In the genomic region with DNA sequence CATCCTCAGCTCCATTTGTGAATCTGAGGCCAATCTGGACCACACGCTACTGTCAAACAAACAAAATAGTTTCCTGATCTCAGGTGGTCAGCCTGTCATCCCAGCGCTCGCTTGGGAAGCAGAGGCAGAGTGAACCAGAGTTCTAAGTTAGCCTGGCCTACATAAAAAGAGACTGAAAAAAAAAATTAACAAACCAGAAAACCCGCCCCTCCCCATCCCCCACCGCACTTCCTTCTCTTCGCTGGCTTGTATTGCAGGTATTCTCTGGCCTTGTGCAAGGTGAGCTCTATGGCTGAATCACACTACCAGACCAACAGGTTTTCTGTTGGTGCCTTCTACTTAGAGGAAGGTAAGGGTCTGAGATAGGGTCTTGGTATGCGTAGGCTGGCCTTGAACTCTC, we compare ENCODE assay signal across 32 mouse cellular contexts. TPM values are rescaled to one million over a fixed set of nuclear protein-coding genes. Genes with fewer than 3 reads are reported as not detected.
A peak's percentile ranks its signal among the peaks of the same experiment; 100 is the strongest.
DNase-seq lines count a peak whose midpoint lies in the region; ATAC-seq and TF ChIP-seq lines count a peak whose summit lies in the region.
"Had no signal": no experiment of that assay in that cellular context is flagged by ENCODE, and none has a peak within 500 bp of the region (broad histone marks: within the 10 kb centered on the region; RNA-seq: fewer than 3 reads in every experiment).

No protein-coding gene starts in this region.

- DNase-seq in thymus, postnatal 4 days, result peak; percentile 30
- no peak for DNase-seq in thymus, adult 2 months
- DNase-seq in stomach, postnatal 0 days (ENCODE audit: low spot score), result peak; percentile 56
- no peak for DNase-seq in midbrain, embryonic 10.5 days (ENCODE audit: low spot score)
- DNase-seq: adrenal gland, postnatal 36 days; B cell, adult 2 months; cerebellum, adult 11 months; cerebellum, adult 9-11 months; gastrocnemius, postnatal 10 days; heart, postnatal 10 days; kidney, adult 18-20 months; kidney, postnatal 14 days; lung, postnatal 10 days; midbrain, embryonic 14.5 days; right cerebral cortex, postnatal 25 days; spleen, adult 18-20 months had no signal

- 72% methylated on average over 7 of the region's 7 CpGs for WGBS in intestine, embryonic 15.5 days
- WGBS in intestine, postnatal 0 days, result 68% methylated on average over 7 of the region's 7 CpGs
- 36% methylated on average over 7 of the region's 7 CpGs for WGBS in thymus, adult 2 months
- 70% methylated on average over 7 of the region's 7 CpGs for WGBS in embryonic facial prominence, embryonic 15.5 days
- WGBS in stomach, postnatal 0 days, result 69% methylated on average over 7 of the region's 7 CpGs
- 87% methylated on average over 7 of the region's 7 CpGs for WGBS in midbrain, embryonic 10.5 days

- TF ChIP-seq POLR2A in thymus, adult 2 months (IDR thresholded peaks at IDR 0.05; ENCODE audit: control insufficient read depth, extremely low read depth, insufficient read depth, low read length, poor library complexity), result no peak

- H3K9me3 ChIP-seq in intestine, embryonic 15.5 days, result no peaks in the 10 kb centered on the region
- no peaks in the 10 kb centered on the region for H3K9me3 ChIP-seq in intestine, postnatal 0 days (ENCODE audit: control insufficient read depth)
- no peaks in the 10 kb centered on the region for H3K9me3 ChIP-seq in embryonic facial prominence, embryonic 15.5 days (replicated peaks)
- H3K9me3 ChIP-seq in stomach, postnatal 0 days (ENCODE audit: control insufficient read depth, low read length), result no peaks in the 10 kb centered on the region
- H3K9me3 ChIP-seq in midbrain, embryonic 10.5 days (replicated peaks), result no peaks in the 10 kb centered on the region
- H3K9me3 ChIP-seq: forebrain, embryonic 12.5 days; heart, embryonic 12.5 days; hindbrain, embryonic 10.5 days; limb, embryonic 10.5 days; neural tube, embryonic 12.5 days had no signal

- TF ChIP-seq EP300 in stomach, postnatal 0 days (optimal IDR thresholded peaks at IDR 0.05), result no peak

- H3K27ac ChIP-seq in intestine, embryonic 15.5 days, result no peak overlapping the region
- H3K27ac ChIP-seq in intestine, postnatal 0 days (ENCODE audit: low read depth, low read length), result no peak overlapping the region
- no peak overlapping the region for H3K27ac ChIP-seq in thymus, adult 2 months (ENCODE audit: control insufficient read depth, insufficient read depth, low read length)
- H3K27ac ChIP-seq in embryonic facial prominence, embryonic 15.5 days (replicated peaks), result peak overlapping the region; percentile 39; the same call in 1 of the 2 replicates
- no peak overlapping the region; the same call in 1 of the 2 replicates for H3K27ac ChIP-seq in stomach, postnatal 0 days (replicated peaks)
- H3K27ac ChIP-seq in midbrain, embryonic 10.5 days (replicated peaks), result no peak overlapping the region
- H3K27ac ChIP-seq: forebrain, embryonic 12.5 days; layer of hippocampus, adult 2 months; neural tube, embryonic 12.5 days had no signal

- peaks cover 8% of the 10 kb centered on the region; the same call in 1 of the 2 replicates for H3K4me1 ChIP-seq in intestine, embryonic 15.5 days (replicated peaks)
- H3K4me1 ChIP-seq in intestine, postnatal 0 days (replicated peaks; ENCODE audit: control insufficient read depth, insufficient read depth, low read length), result no peaks in the 10 kb centered on the region
- peaks cover 13% of the 10 kb centered on the region for H3K4me1 ChIP-seq in thymus, adult 2 months (replicated peaks; ENCODE audit: control insufficient read depth, insufficient read depth, low read length)
- peaks cover 6% of the 10 kb centered on the region for H3K4me1 ChIP-seq in embryonic facial prominence, embryonic 15.5 days
- H3K4me1 ChIP-seq in stomach, postnatal 0 days (replicated peaks; ENCODE audit: control insufficient read depth, insufficient read depth), result no peaks in the 10 kb centered on the region
- H3K4me1 ChIP-seq in midbrain, embryonic 10.5 days, result peaks cover 22% of the 10 kb centered on the region
- H3K4me1 ChIP-seq: neural tube, embryonic 12.5 days had no signal

- no peak overlapping the region for H3K4me3 ChIP-seq in intestine, embryonic 15.5 days (replicated peaks)
- no peak overlapping the region for H3K4me3 ChIP-seq in intestine, postnatal 0 days (ENCODE audit: low read depth, low read length)
- no peak overlapping the region for H3K4me3 ChIP-seq in thymus, adult 2 months (ENCODE audit: control insufficient read depth, insufficient read depth, low read length)
- H3K4me3 ChIP-seq in embryonic facial prominence, embryonic 15.5 days (replicated peaks), result no peak overlapping the region
- H3K4me3 ChIP-seq in stomach, postnatal 0 days (ENCODE audit: low read depth, low read length), result no peak overlapping the region
- no peak overlapping the region for H3K4me3 ChIP-seq in midbrain, embryonic 10.5 days
- H3K4me3 ChIP-seq: erythroblast, embryonic 14.5 days; forebrain, embryonic 12.5 days; heart, embryonic 12.5 days; hindbrain, embryonic 10.5 days; layer of hippocampus, adult 2 months; limb, embryonic 10.5 days; neural tube, embryonic 12.5 days had no signal

- H3K27me3 ChIP-seq in intestine, embryonic 15.5 days (replicated peaks), result no peaks in the 10 kb centered on the region
- H3K27me3 ChIP-seq in intestine, postnatal 0 days (replicated peaks; ENCODE audit: control insufficient read depth, insufficient read depth, low read length), result no peaks in the 10 kb centered on the region
- H3K27me3 ChIP-seq in thymus, adult 2 months (ENCODE audit: control insufficient read depth, insufficient read depth, low read length), result no peaks in the 10 kb centered on the region
- no peaks in the 10 kb centered on the region for H3K27me3 ChIP-seq in embryonic facial prominence, embryonic 15.5 days
- no peaks in the 10 kb centered on the region for H3K27me3 ChIP-seq in stomach, postnatal 0 days (ENCODE audit: control insufficient read depth, insufficient read depth, low read length)
- no peaks in the 10 kb centered on the region; the same call in 1 of the 2 replicates for H3K27me3 ChIP-seq in midbrain, embryonic 10.5 days (ENCODE audit: low read depth, poor library complexity, severe bottlenecking)
- H3K27me3 ChIP-seq: forebrain, embryonic 12.5 days; heart, embryonic 12.5 days; neural tube, embryonic 12.5 days had no signal

- no peak overlapping the region for H3K9ac ChIP-seq in intestine, embryonic 15.5 days
- no peak overlapping the region for H3K9ac ChIP-seq in intestine, postnatal 0 days (ENCODE audit: low read depth, low read length)
- no peak overlapping the region for H3K9ac ChIP-seq in embryonic facial prominence, embryonic 15.5 days
- no peak overlapping the region for H3K9ac ChIP-seq in stomach, postnatal 0 days (ENCODE audit: low read length)
- H3K9ac ChIP-seq: forebrain, embryonic 12.5 days; heart, embryonic 12.5 days; neural tube, embryonic 12.5 days had no signal

- ATAC-seq in intestine, embryonic 15.5 days, result 0 out of 2 replicates have a peak, but pooled peaks have one; percentile 26
- no peak for ATAC-seq in intestine, postnatal 0 days
- ATAC-seq in embryonic facial prominence, embryonic 15.5 days (ENCODE audit: insufficient number of reproducible peaks, low FRiP score, low TSS enrichment, low read depth), result no peak
- no peak; the same call in 1 of the 2 replicates for ATAC-seq in stomach, postnatal 0 days (ENCODE audit: low FRiP score, low TSS enrichment)
- ATAC-seq in inflammation-experienced regulatory T-cells, adult 6 months, result no peak
- ATAC-seq: hindbrain, embryonic 16.5 days had no signal

- TF ChIP-seq CTCF in intestine, postnatal 0 days (IDR thresholded peaks at IDR 0.05; ENCODE audit: low read depth), result no peak
- no peak for TF ChIP-seq CTCF in thymus, adult 2 months (IDR thresholded peaks at IDR 0.05; ENCODE audit: borderline replicate concordance, control insufficient read depth, extremely low read depth, insufficient read depth, low read length, poor library complexity)
- no peak for TF ChIP-seq CTCF in stomach, postnatal 0 days (IDR thresholded peaks at IDR 0.05; ENCODE audit: low read depth)

- H3K4me2 ChIP-seq in intestine, embryonic 15.5 days (replicated peaks), result no peak overlapping the region
- H3K4me2 ChIP-seq in intestine, postnatal 0 days (replicated peaks; ENCODE audit: low read depth), result no peak overlapping the region
- no peak overlapping the region for H3K4me2 ChIP-seq in embryonic facial prominence, embryonic 15.5 days (replicated peaks)
- no peak overlapping the region for H3K4me2 ChIP-seq in stomach, postnatal 0 days (replicated peaks; ENCODE audit: low read depth)
- H3K4me2 ChIP-seq: forebrain, embryonic 12.5 days; neural tube, embryonic 12.5 days had no signal

- H3K36me3 ChIP-seq in intestine, embryonic 15.5 days, result peaks cover 23% of the 10 kb centered on the region
- peaks cover 36% of the 10 kb centered on the region for H3K36me3 ChIP-seq in intestine, postnatal 0 days (ENCODE audit: control insufficient read depth, insufficient read depth)
- peaks cover 8% of the 10 kb centered on the region for H3K36me3 ChIP-seq in thymus, adult 2 months (ENCODE audit: control insufficient read depth, insufficient read depth, low read length)
- H3K36me3 ChIP-seq in embryonic facial prominence, embryonic 15.5 days, result peaks cover 30% of the 10 kb centered on the region
- peaks cover 16% of the 10 kb centered on the region for H3K36me3 ChIP-seq in stomach, postnatal 0 days (ENCODE audit: control insufficient read depth, insufficient read depth, low read length)
- peaks cover 37% of the 10 kb centered on the region for H3K36me3 ChIP-seq in midbrain, embryonic 10.5 days

RNA-seq across cellular contexts. Expression of gene Cenps, which starts 10.1 kb away (rescaled TPM):
- polyA plus RNA-seq in intestine, embryonic 15.5 days (2015; fragmentation: Nextera tagmentation; extraction: Ambion mirVana), result 21.0 and 23.8 TPM in 2 replicates
- 10.6 and 12.1 TPM in 2 replicates for polyA plus RNA-seq in intestine, postnatal 0 days (2015; fragmentation: Nextera tagmentation; extraction: Ambion mirVana)
- polyA plus RNA-seq in thymus, adult 2 months (2012; rRNA removed), result 14.0 and 17.6 TPM in 2 replicates
- polyA plus RNA-seq in embryonic facial prominence, embryonic 15.5 days (2015; fragmentation: Nextera tagmentation; extraction: Ambion mirVana), result 26.5 and 28.5 TPM in 2 replicates
- polyA plus RNA-seq in stomach, postnatal 0 days (2015; fragmentation: Nextera tagmentation; extraction: Ambion mirVana), result 10.6 and 11.5 TPM in 2 replicates
- 10 to 100 TPM in 1 of 3 experiments, 1 to 10 TPM in 2; 3.7 to 34.5 (median 6.7) TPM for polyA plus RNA-seq in inflammation-experienced regulatory T-cells, adult 6 months (2017; shearing (Covaris generic))
- polyA plus RNA-seq in midbrain, embryonic 10.5 days (2016; fragmentation: Nextera tagmentation; extraction: Ambion mirVana), result 59.4 and 72.8 TPM in 2 replicates

RNA-seq across cellular contexts. Expression of gene Pgd, which starts 19.0 kb away (rescaled TPM):
- 195 and 210 TPM in 2 replicates for polyA plus RNA-seq in intestine, embryonic 15.5 days (2015; fragmentation: Nextera tagmentation; extraction: Ambion mirVana)
- 109 and 113 TPM in 2 replicates for polyA plus RNA-seq in intestine, postnatal 0 days (2015; fragmentation: Nextera tagmentation; extraction: Ambion mirVana)
- polyA plus RNA-seq in thymus, adult 2 months (2012; rRNA removed), result 98.7 and 107 TPM in 2 replicates
- polyA plus RNA-seq in embryonic facial prominence, embryonic 15.5 days (2015; fragmentation: Nextera tagmentation; extraction: Ambion mirVana), result 104 and 106 TPM in 2 replicates
- 266 and 290 TPM in 2 replicates for polyA plus RNA-seq in stomach, postnatal 0 days (2015; fragmentation: Nextera tagmentation; extraction: Ambion mirVana)
- polyA plus RNA-seq in inflammation-experienced regulatory T-cells, adult 6 months (2017; shearing (Covaris generic)), result 10 to 100 TPM; 37.7 to 56.0 (median 53.5) TPM
- 168 TPM in 2 replicates for polyA plus RNA-seq in midbrain, embryonic 10.5 days (2016; fragmentation: Nextera tagmentation; extraction: Ambion mirVana)

RNA-seq across cellular contexts. Expression of gene Cort, which starts 21.0 kb away (rescaled TPM):
- polyA plus RNA-seq in intestine, embryonic 15.5 days (2015; fragmentation: Nextera tagmentation; extraction: Ambion mirVana), result not detected in 2 replicates
- not detected in 2 replicates for polyA plus RNA-seq in intestine, postnatal 0 days (2015; fragmentation: Nextera tagmentation; extraction: Ambion mirVana)
- polyA plus RNA-seq in thymus, adult 2 months (2012; rRNA removed), result 0.22 and 0.67 TPM in 2 replicates
- 0.35 TPM in 1 of 2 replicates, not detected in the other for polyA plus RNA-seq in embryonic facial prominence, embryonic 15.5 days (2015; fragmentation: Nextera tagmentation; extraction: Ambion mirVana)
- polyA plus RNA-seq in stomach, postnatal 0 days (2015; fragmentation: Nextera tagmentation; extraction: Ambion mirVana), result not detected in 2 replicates
- under 1 TPM in 1 of 3 experiments, not detected in 2; 0.73 TPM for polyA plus RNA-seq in inflammation-experienced regulatory T-cells, adult 6 months (2017; shearing (Covaris generic))
- polyA plus RNA-seq in midbrain, embryonic 10.5 days (2016; fragmentation: Nextera tagmentation; extraction: Ambion mirVana), result 0.19 and 0.42 TPM in 2 replicates
- polyA plus RNA-seq: embryonic facial prominence, embryonic 11.5 days; heart, embryonic 12.5 days; liver, adult 2 months; liver, embryonic 16.5 days; midbrain, embryonic 14.5 days; thymus, postnatal 0 days had no signal

RNA-seq across cellular contexts. Expression of gene Dffa, which starts 43.6 kb away (rescaled TPM):
- 44.9 and 48.3 TPM in 2 replicates for polyA plus RNA-seq in intestine, embryonic 15.5 days (2015; fragmentation: Nextera tagmentation; extraction: Ambion mirVana)
- 26.9 and 28.2 TPM in 2 replicates for polyA plus RNA-seq in intestine, postnatal 0 days (2015; fragmentation: Nextera tagmentation; extraction: Ambion mirVana)
- polyA plus RNA-seq in thymus, adult 2 months (2012; rRNA removed), result 40.2 and 40.3 TPM in 2 replicates
- 31.9 and 35.0 TPM in 2 replicates for polyA plus RNA-seq in embryonic facial prominence, embryonic 15.5 days (2015; fragmentation: Nextera tagmentation; extraction: Ambion mirVana)
- 20.1 and 21.7 TPM in 2 replicates for polyA plus RNA-seq in stomach, postnatal 0 days (2015; fragmentation: Nextera tagmentation; extraction: Ambion mirVana)
- 10 to 100 TPM; 24.4 to 29.2 (median 26.3) TPM for polyA plus RNA-seq in inflammation-experienced regulatory T-cells, adult 6 months (2017; shearing (Covaris generic))
- polyA plus RNA-seq in midbrain, embryonic 10.5 days (2016; fragmentation: Nextera tagmentation; extraction: Ambion mirVana), result 32.4 and 34.4 TPM in 2 replicates

RNA-seq across cellular contexts. Expression of gene Pex14, which starts 47.9 kb away (rescaled TPM):
- 52.1 and 54.8 TPM in 2 replicates for polyA plus RNA-seq in intestine, embryonic 15.5 days (2015; fragmentation: Nextera tagmentation; extraction: Ambion mirVana)
- polyA plus RNA-seq in intestine, postnatal 0 days (2015; fragmentation: Nextera tagmentation; extraction: Ambion mirVana), result 48.9 and 56.0 TPM in 2 replicates
- polyA plus RNA-seq in thymus, adult 2 months (2012; rRNA removed), result 40.4 and 45.0 TPM in 2 replicates
- 47.9 and 49.4 TPM in 2 replicates for polyA plus RNA-seq in embryonic facial prominence, embryonic 15.5 days (2015; fragmentation: Nextera tagmentation; extraction: Ambion mirVana)
- 39.7 and 42.9 TPM in 2 replicates for polyA plus RNA-seq in stomach, postnatal 0 days (2015; fragmentation: Nextera tagmentation; extraction: Ambion mirVana)
- 10 to 100 TPM; 13.0 to 18.4 (median 14.2) TPM for polyA plus RNA-seq in inflammation-experienced regulatory T-cells, adult 6 months (2017; shearing (Covaris generic))
- polyA plus RNA-seq in midbrain, embryonic 10.5 days (2016; fragmentation: Nextera tagmentation; extraction: Ambion mirVana), result 56.6 and 57.3 TPM in 2 replicates

Comparison
In these comparisons a context has a peak if more than half of its experiments do, and no peak if none do; other contexts are left out.
1. DNase-seq: peak in thymus, postnatal 4 days (single experiment) and stomach, postnatal 0 days (single experiment); none in thymus, adult 2 months (single experiment) and midbrain, embryonic 10.5 days (single experiment).